Mouse (Mus musculus) thymus, adult 2 months (tissue): ENCODE data around the gene Gatd1.

Experiments
- CTCF ChIP-seq: fragments of 200-500 bp; IDR thresholded peaks from 2 replicates; pipeline ENCODE4 v1.5.1; 2012; ENCODE audit warnings: mild to moderate bottlenecking, control low read depth, low read length, moderate library complexity, borderline replicate concordance; ENCODE audit not compliant: control insufficient read depth, poor library complexity, insufficient read depth; ENCODE audit errors: extremely low read depth
- POLR2A ChIP-seq: fragments of 200-500 bp; IDR thresholded peaks from 2 replicates; pipeline ENCODE4 v1.6.1; 2012; ENCODE audit warnings: mild to moderate bottlenecking, low read length, control low read depth, moderate library complexity; ENCODE audit not compliant: control insufficient read depth, poor library complexity, insufficient read depth; ENCODE audit errors: extremely low read depth

DNA sequence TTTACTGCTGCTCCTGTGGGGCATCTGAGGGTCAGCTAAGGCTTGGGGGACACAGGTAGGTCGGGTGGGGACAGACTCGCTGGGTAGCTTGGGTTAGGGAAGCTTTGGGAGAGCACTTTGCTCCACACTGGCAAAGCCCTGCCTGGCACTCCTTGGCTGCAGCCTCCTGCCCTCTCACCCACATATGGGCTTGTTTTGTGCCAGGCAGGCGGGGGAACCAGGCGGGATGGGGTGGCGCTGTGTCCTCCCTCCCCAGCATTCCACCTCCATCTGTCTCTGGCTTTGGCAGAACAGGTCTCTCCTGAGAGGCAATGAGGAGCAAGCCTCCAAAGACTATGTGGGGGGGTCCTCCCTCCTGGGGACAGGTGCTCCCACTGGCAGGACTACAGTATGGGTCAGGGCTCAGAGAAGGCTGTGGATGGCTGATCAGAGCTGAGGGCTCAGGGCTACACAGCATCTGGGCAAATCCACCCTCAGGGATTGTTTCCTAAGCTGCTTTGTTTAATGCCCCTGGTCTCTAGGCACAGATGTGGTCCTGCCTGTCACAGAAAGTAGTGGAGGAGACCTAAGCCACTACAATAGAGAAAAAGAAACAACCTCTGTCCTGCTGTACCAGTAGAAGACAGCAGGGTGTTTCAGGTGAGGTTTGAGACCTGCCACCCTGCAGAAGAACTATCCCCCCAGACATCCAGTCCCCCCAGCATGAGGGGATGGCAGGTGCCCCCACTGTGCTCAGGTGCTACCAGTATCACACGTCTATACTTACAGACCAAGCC is 19.0 kb upstream of the Gatd1 start:
- no peak for TF ChIP-seq CTCF
- TF ChIP-seq POLR2A: no peak
